Mouse (Mus musculus): ENCODE results near the gene Cfc1.

The Cfc1 gene

GRCm38 (mm10) chr1:34547074-34547473 lies 11.6 kb downstream of the Cfc1 start:
- DNase-seq (ENCODE audit: extremely low spot score, low read depth, low spot score), result no peak

GRCm38 (mm10) chr1:34553690-34554089 lies 18.2 kb downstream of the Cfc1 start:
- no peak for DNase-seq (ENCODE audit: extremely low spot score, low read depth, low spot score)

GRCm38 (mm10) chr1:34554275-34554674 lies 18.8 kb downstream of the Cfc1 start:
- DNase-seq (ENCODE audit: extremely low spot score, low read depth, low spot score), result no peak

DNA sequence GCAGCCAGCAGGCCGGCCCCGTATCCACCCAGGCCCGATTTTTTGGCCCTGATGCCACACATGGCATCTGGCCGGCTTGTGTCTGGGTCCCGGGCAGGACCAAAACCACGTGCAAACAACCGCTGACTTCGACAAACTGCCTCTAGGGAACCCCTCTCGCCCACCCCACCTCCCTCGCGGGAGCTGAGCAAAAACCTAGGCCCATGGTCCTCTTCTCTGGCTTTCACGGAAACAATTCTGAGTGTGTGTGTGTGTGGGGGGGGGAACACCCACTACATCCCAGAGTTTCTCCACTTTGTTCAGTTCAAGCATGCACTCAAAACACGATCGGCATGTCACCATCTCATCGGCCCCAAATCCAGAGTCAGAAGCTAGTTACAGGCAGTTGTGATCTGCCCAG lies 25.4 kb downstream of the Cfc1 start, which contains the start of gene Prss40:
Prss40 (minus strand) TSS at position 101 of the 400 bp plus-strand sequence.
- DNase-seq (ENCODE audit: extremely low spot score, low read depth, low spot score), result no peak

GRCm38 (mm10) chr1:34564383-34565045 lies 29.1 kb downstream of the Cfc1 start:
- DNase-seq (ENCODE audit: extremely low spot score, low read depth, low spot score), result no peak

DNA sequence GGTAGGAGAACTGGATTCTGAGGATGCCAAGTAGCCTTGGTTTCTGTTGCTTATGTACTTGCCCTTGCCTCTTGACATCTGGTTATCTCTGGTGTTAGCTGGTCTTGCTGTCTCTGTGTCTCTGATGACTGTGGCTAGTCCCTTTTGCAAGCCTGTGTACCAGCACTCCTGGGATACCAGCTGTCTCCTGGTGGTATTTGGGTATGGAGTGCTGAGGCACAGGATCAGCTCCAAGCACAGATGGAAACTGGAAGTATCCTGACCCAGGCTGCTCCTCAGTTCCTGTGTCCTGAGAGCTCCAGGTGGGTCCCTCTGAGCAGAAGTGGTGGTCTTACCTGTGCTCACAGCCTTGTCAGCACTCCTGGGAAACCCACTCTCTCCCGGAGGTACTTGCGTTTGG lies 32.7 kb downstream of the Cfc1 start:
- DNase-seq (ENCODE audit: extremely low spot score, low read depth, low spot score), result no peak

DNA sequence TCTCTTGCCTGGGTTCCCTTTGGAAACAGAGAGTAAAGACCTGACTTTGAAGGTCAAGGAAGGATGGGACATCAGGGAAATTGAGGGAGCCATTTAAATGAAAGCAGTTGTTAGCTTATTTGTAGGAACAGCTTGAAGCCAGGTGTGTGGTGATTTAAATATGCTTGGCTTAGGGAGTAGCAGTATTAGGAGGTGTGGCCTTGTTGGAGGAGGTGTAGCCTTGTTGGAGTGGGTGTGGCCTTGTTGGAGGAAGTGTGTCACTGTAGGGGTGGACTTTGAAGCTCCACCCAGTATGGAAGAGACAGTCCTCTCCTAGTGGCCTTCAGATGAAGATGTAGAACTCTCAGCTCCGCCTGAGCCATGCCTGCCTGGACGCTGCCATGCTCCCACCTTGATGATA lies 34.4 kb downstream of the Cfc1 start:
- DNase-seq (ENCODE audit: extremely low spot score, low read depth, low spot score), result no peak

GRCm38 (mm10) chr1:34571431-34571830 lies 36.0 kb downstream of the Cfc1 start:
- no peak for DNase-seq (ENCODE audit: extremely low spot score, low read depth, low spot score)

DNA sequence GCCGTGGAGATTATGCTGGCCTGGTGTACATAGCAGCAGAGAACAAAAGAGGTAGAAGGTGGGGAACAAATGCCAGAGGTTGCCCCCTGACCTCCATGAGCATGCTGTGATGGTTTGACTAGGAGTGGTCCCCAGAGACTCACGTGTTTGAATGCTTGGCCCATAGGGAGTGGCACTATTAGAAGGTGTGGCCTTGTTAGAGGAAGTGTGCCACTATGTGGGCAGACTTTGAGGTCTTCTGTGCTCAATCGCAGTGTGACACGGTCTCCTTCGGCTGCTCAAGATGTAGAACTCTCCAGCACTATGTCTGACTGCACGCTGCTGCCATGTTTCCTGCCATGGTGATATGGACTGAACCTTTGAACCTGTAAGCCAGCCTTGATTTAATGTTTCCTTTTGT lies 37.8 kb downstream of the Cfc1 start:
- DNase-seq (ENCODE audit: extremely low spot score, low read depth, low spot score), result no peak

GRCm38 (mm10) chr1:34578851-34579781 lies 43.7 kb downstream of the Cfc1 start, which contains the start of gene Amer3:
TSS of gene Amer3 (plus strand) at chr1:34579657.
- no peak for DNase-seq (ENCODE audit: extremely low spot score, low read depth, low spot score)

- no peak for DNase-seq (ENCODE audit: extremely low spot score, low read depth, low spot score)
Observed at GRCm38 (mm10) chr1:34579782-34580356, 44.4 kb downstream of the Cfc1 start.

- no peak for DNase-seq (ENCODE audit: extremely low spot score, low read depth, low spot score)
Observed at GRCm38 (mm10) chr1:34582218-34582617, 46.8 kb downstream of the Cfc1 start.

- DNase-seq (ENCODE audit: extremely low spot score, low read depth, low spot score), result no peak
Observed at GRCm38 (mm10) chr1:34583821-34584263, 48.4 kb downstream of the Cfc1 start.

DNA sequence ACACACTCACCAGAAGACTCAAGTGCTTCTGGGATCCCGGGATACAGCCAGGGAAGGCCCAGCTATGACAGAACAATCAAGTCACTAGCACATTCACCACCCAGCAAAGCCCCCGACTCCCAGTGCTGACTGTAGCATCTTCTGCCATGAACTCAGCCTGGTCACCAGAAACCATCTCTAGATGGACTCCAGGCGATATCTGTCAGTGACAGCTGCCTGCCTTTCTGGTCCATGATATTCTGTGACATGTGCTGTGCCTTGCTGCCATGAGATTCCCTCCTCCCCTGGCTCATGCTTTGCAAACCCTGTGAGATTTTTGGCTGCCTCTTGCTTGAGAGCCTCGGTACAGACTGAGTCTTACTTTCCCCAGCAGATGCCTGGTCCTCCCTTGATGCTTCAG lies 49.3 kb downstream of the Cfc1 start:
- DNase-seq (ENCODE audit: extremely low spot score, low read depth, low spot score), result no peak

GRCm38 (mm10) chr1:34587298-34588096 lies 52.0 kb downstream of the Cfc1 start:
- no peak for DNase-seq (ENCODE audit: extremely low spot score, low read depth, low spot score)

All from hindlimb bud, embryonic 11.5 days (tissue).